Mouse (Mus musculus): ENCODE measurements around the gene Mov10. TPM values are rescaled to one million over a fixed set of nuclear protein-coding genes. Genes with fewer than 3 reads are reported as not detected.
"Not testable (repeated sequence)": the region's sequence is repeated elsewhere in the genome, so short reads cannot be mapped to it uniquely, and the experiment has no call there.

Gene Mov10
- total RNA-seq, 2 experiments from 2014 or later, result 3.0 to 4.8 TPM

DNA sequence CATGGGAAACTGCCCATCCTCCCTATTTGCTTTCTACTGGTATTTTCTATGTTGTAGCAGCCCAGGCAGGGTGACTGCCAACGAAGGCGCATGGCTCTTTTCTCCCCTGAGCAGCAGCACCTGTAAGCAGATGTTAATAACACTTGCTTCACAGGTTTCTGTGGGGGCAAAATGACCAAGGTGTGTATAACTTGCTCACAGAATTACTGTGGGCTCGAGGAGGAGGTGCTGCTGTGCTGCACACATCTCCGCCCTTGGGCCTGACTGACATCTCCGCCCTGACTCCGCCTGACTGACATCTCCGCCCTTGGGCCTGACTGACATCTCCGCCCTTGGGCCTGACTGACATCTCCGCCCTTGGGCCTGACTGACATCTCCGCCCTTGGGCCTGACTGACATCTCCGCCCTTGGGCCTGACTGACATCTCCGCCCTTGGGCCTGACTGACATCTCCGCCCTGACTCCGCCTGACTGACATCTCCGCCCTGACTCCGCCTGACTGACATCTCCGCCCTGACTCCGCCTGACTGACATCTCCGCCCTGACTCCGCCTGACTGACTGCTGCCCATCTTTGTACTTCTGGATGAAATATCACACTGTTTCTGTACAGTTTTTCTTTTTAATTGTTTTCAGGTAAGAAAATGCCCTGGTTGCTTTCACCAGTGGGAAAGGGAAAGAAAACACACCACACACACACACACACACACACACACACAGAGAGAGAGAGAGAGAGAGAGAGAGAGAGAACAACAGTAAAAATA, 56.1 kb downstream of the Mov10 start:
- intact Hi-C loops (cut with DNase I; ENCODE audit: low total_unique reads); DNase-seq: not testable (repeated sequence)

DNA sequence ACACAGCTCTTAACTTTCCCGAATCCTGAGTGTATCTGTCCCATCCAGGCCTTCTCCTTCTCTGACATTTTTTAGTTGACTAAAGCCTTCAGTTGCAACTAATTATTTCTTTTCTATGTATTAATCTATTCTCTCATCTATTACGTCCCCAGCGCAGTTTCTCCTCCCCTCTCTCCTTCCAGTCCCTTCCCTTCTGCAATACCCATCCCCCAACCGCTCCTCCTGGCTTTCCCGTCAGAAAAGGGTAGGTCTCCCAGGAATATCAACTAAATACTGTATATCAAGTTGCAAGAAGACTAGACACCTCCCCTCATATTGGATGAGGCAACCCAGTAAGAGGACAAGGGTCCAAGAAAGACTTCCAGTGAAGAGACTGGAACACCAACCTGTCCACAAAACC, 59.5 kb downstream of the Mov10 start:
- intact Hi-C loops (cut with DNase I; ENCODE audit: low total_unique reads), result loop anchor here (5.0 kb wide), 1 partner anchor 42 kb away; no protein-coding TSS in a partner anchor
- DNase-seq, result no peak

DNA sequence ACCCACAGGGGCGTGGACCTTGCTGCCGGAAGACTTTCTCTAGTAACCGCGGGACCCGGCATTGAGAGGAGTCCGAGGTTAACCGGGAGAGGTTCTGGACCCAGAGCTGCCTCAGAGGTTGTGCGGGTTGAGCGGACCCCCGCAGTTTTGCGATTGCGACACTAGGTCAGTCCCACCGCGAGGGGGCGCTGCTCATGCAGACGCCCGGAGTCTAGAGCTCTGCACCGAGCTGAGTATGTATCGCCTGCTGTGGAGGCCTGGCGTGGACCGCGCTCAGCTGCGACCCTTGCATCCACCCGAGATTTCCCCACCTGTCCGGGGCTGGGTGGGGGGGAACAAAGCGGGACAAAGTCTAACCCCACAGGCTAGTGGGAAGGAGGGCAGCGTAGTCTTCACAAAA, 60.0 kb downstream of the Mov10 start:
- intact Hi-C loops (cut with DNase I; ENCODE audit: low total_unique reads), result loop anchor here (5.0 kb wide), 1 partner anchor 41 kb away; no protein-coding TSS in a partner anchor
- DNase-seq, result peak; percentile 74

DNA sequence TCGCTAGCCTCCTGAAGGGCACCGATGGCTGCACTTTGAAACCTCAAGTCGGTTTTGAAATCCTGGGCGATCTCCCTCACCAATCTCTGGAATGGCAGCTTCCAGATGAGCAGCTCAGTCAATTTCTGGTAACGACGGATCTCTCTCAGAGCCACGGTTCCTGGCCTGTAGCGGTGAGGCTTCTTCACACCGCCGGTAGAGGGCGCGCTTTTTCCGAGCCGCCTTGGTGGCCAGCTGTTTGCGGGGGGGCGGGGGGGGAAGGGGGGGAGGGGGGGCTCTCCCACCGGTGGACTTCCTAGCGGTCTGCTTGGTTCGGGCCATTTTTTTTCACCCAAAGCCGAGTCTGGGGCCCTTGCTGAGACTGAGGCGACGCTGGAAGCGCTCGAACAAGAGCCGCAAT, 65.5 kb downstream of the Mov10 start:
- DNase-seq, result peak; percentile 21
- intact Hi-C loops (cut with DNase I; ENCODE audit: low total_unique reads), result not testable (repeated sequence)

Other genes with a start within 250 kb of the Mov10 start
- gene Slc16a1, start 179.9 kb downstream of the Mov10 start, total RNA-seq (2021), result 10 to 100 TPM; 20.4 to 26.4 TPM
- gene Ppm1j, start 37.5 kb downstream of the Mov10 start, total RNA-seq (2021), result 10 to 100 TPM; 34.7 to 37.9 TPM
- 1 to 10 TPM; 3.2 to 4.0 TPM for gene Fam19a3, start 36.7 kb downstream of the Mov10 start, total RNA-seq (2021)
- 10 to 100 TPM; 59.8 to 78.3 TPM for gene Rhoc, start 30.2 kb downstream of the Mov10 start, total RNA-seq (2021)
- 10 to 100 TPM; 14.0 to 17.3 TPM for gene St7l, start 45.4 kb upstream of the Mov10 start, total RNA-seq (2021)
- 10 to 100 TPM; 30.8 to 33.5 TPM for gene Capza1, start 45.9 kb upstream of the Mov10 start, total RNA-seq (2021)
- under 1 TPM; 0.78 to 0.86 TPM for gene Wnt2b, start 143.4 kb upstream of the Mov10 start, total RNA-seq (2021)
- 10 to 100 TPM in 1 of 2 experiments, 1 to 10 TPM in 1; 7.5 to 13.9 TPM for gene Cttnbp2nl, start 234.6 kb upstream of the Mov10 start, total RNA-seq (2021)
- gene 4930564D02Rik, start 248.3 kb upstream of the Mov10 start, total RNA-seq (2021), result not detected